Mouse (Mus musculus) spleen, postnatal 0 days (tissue): Measurements from ENCODE around the gene Npr1. TPM values are rescaled to one million over a fixed set of nuclear protein-coding genes. Genes with fewer than 3 reads are reported as not detected.

Experiments used
- polyA plus RNA-seq: library from polyadenylated mRNA; unstranded; fragments of >200 nt; fragmentation: Nextera tagmentation; extraction: Ambion mirVana; gene quantifications from 2 replicates; pipeline ENCODE4 v1.2.1, GENCODE M21; 2015

Npr1 gene
- 7.9 and 10.6 TPM in 2 replicates for polyA plus RNA-seq

DNA sequence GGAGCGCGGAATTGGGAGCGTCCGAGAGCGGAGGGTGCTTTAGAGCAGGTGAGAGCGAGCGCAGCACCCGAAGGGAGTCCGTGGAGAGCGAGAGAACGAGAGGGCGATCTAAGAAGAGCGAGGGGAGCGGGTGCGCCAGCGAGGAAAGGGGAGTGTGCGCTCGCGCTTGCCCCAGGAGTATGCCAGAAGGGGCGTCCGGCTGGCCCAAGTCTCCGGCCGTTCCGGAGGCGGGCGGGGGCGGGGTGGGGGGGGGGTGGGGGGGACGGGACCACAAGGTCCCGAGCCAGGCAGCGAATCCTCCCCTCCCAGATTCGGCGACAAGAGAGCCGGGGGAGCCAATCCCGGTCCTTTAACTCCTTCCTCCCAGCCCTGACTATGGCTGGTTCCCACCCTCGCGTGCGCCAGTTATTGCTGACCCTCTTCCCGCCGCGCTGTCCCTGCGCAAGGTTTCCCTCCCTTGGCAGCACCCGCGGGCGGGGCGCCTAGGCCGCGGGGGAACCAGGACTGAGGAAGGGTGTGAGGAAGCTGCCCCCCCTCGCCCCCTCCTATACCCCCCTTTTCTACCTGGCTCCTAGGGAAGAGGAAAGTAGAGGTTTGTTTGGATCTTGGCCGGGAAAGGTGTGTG, at the start of gene Npr1:
Npr1 (minus strand) TSS at position 181 of the 625 bp plus-strand sequence.

GRCm38 (mm10) chr3:90513796-90514590, 48.3 kb upstream of the Npr1 start, which contains the start of the genes S100a1 and S100a13:
Gene S100a1 (minus strand): TSS chr3:90514392.
Gene S100a13 (plus strand): TSS chr3:90514435.

DNA sequence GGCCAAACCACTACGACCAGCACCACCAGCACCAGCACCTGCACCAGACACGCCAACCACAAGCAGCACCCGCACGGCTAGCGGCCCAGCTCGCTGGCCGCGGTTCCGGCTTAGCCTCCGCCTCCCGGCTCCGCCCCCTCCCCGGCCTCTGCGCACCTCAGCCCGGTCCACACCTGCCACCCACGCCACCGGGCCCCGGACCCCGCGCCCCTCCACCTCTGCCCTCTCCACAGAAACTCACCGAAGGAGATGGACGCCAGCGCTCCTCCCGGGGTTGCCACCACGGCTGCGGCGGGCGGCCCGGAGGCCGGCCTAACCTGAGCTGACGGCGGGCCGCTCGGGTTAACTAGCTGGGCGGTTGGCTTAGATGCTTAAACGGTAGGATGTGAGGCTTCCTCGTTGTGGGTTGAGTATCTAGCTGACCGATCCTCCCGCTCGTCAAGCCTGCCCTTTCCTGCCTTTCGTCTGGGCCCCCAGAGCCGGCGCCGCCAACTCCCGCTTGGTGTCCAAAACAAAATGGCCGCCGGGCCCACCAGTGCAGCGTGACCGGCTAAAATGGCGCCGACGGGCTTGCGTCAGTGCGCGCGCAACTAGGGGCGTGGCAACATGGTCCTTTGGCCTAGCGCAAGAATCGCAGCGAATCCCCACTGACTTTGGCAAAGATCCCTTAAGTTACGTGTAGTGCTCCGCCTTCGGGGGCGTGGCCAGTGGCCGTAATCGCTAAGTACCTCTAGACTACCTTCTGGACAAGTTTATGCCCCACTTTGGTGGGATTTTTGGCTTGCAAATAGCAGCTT, 43.5 kb upstream of the Npr1 start, which contains the start of gene Chtop:
Chtop (minus strand) TSS at position 549 of the 797 bp plus-strand sequence.

DNA sequence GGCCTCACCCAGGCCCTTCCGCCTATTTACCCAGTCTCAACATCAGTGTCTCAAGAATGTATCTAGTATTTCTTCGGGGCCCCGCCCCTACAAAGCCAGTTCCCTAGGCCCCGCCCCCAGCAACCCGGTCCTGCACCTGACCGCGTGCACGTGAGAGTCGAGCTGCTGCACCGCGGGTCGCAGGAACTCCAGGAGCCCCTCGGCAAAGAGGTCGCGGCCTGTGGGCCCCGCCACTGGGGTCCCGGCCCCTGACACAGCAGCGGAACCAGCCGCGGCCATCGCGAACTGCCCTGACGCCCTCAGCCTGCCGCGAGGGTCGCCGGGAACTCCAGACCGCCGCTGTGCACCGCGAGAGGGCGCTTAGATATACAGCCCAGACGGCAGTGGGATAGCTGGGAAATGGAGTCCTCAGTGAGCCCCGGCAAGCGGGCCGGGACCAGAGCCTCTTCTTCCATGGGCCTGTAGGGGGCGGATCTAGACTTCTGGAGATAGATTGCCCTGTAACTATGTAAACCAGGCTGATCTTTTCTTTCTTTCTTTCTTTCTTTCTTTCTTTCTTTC, 25.1 kb upstream of the Npr1 start, which contains the start of gene Snapin:
Snapin (minus strand) TSS at position 338 of the 561 bp plus-strand sequence.

GRCm38 (mm10) chr3:90475831-90476611, 10.4 kb upstream of the Npr1 start, which contains the start of gene Ilf2:
Gene Ilf2 (plus strand): TSS chr3:90476126.

GRCm38 (mm10) chr3:90433381-90434020, 32.2 kb downstream of the Npr1 start, which contains the start of gene Ints3:
Gene Ints3 (minus strand): TSS chr3:90433622.

Other genes starting within 250 kb of the Npr1 start
- gene Jtb, start 234.3 kb downstream of the Npr1 start, polyA plus RNA-seq = 78.7 and 86.3 TPM in 2 replicates
- gene Creb3l4, start 222.4 kb downstream of the Npr1 start, polyA plus RNA-seq = 0.57 and 0.98 TPM in 2 replicates
- gene Slc39a1, start 217.7 kb downstream of the Npr1 start, polyA plus RNA-seq = 51.2 and 62.4 TPM in 2 replicates
- 9.1 and 10.9 TPM in 2 replicates for gene Crtc2, start 211.7 kb downstream of the Npr1 start, polyA plus RNA-seq
- 3.9 and 5.6 TPM in 2 replicates for gene Dennd4b, start 200.7 kb downstream of the Npr1 start, polyA plus RNA-seq
- 8.6 and 9.0 TPM in 2 replicates for gene Gatad2b, start 172.7 kb downstream of the Npr1 start, polyA plus RNA-seq
- gene Slc27a3, start 75.9 kb downstream of the Npr1 start, polyA plus RNA-seq = 4.1 and 4.3 TPM in 2 replicates
- 9.1 and 9.8 TPM in 2 replicates for gene Ints3, start 32.2 kb downstream of the Npr1 start, polyA plus RNA-seq
- 73.8 and 76.5 TPM in 2 replicates for gene Ilf2, start 10.3 kb upstream of the Npr1 start, polyA plus RNA-seq
- gene Snapin, start 25.2 kb upstream of the Npr1 start, polyA plus RNA-seq = 36.4 and 43.7 TPM in 2 replicates
- gene Chtop, start 43.6 kb upstream of the Npr1 start, polyA plus RNA-seq = 70.1 and 74.6 TPM in 2 replicates
- 40.2 and 50.6 TPM in 2 replicates for gene S100a1, start 48.5 kb upstream of the Npr1 start, polyA plus RNA-seq
- gene S100a13, start 48.6 kb upstream of the Npr1 start, polyA plus RNA-seq = 61.6 and 70.3 TPM in 2 replicates
- 0.15 TPM in 1 of 2 replicates, not detected in the other for gene S100a14, start 61.0 kb upstream of the Npr1 start, polyA plus RNA-seq
- 95.5 and 120 TPM in 2 replicates for gene S100a16, start 71.4 kb upstream of the Npr1 start, polyA plus RNA-seq
- gene S100a3, start 94.7 kb upstream of the Npr1 start, polyA plus RNA-seq = 0.04 and 0.29 TPM in 2 replicates
- gene S100a2, start 124.4 kb upstream of the Npr1 start, polyA plus RNA-seq = 0.51 and 0.53 TPM in 2 replicates
- gene Gm42674, start 136.0 kb upstream of the Npr1 start, polyA plus RNA-seq = not detected in 2 replicates
- gene S100a4, start 137.9 kb upstream of the Npr1 start, polyA plus RNA-seq = 31.4 and 44.9 TPM in 2 replicates
- not detected in 2 replicates for gene S100a5, start 142.7 kb upstream of the Npr1 start, polyA plus RNA-seq
- gene S100a6, start 147.0 kb upstream of the Npr1 start, polyA plus RNA-seq = 523 and 632 TPM in 2 replicates
- 0.12 and 0.19 TPM in 2 replicates for gene S100a7a, start 188.2 kb upstream of the Npr1 start, polyA plus RNA-seq
- 6,399 and 9,279 TPM in 2 replicates for gene S100a8, start 203.1 kb upstream of the Npr1 start, polyA plus RNA-seq
- gene S100a9, start 229.9 kb upstream of the Npr1 start, polyA plus RNA-seq = 4,383 and 6,343 TPM in 2 replicates